Mouse (Mus musculus) testis, adult 10 weeks (tissue): ENCODE data around the gene Nav2. TPM values are rescaled to one million over a fixed set of nuclear protein-coding genes. Genes with fewer than 3 reads are reported as not detected.

Experiments used
- polyA plus RNA-seq: library from polyadenylated mRNA; stranded (reverse); fragments of 350-450 nt; fragmentation: Illumina TruSeq; extraction: RNeasy Lipid Tissue Mini Kit (QIAGEN cat#74804); gene quantifications from one replicate; pipeline ENCODE4 v1.2.3, GENCODE M21; 2014; ENCODE audit warnings: low read depth, low replicate concordance

The Nav2 gene
- polyA plus RNA-seq: 4.0 TPM

DNA sequence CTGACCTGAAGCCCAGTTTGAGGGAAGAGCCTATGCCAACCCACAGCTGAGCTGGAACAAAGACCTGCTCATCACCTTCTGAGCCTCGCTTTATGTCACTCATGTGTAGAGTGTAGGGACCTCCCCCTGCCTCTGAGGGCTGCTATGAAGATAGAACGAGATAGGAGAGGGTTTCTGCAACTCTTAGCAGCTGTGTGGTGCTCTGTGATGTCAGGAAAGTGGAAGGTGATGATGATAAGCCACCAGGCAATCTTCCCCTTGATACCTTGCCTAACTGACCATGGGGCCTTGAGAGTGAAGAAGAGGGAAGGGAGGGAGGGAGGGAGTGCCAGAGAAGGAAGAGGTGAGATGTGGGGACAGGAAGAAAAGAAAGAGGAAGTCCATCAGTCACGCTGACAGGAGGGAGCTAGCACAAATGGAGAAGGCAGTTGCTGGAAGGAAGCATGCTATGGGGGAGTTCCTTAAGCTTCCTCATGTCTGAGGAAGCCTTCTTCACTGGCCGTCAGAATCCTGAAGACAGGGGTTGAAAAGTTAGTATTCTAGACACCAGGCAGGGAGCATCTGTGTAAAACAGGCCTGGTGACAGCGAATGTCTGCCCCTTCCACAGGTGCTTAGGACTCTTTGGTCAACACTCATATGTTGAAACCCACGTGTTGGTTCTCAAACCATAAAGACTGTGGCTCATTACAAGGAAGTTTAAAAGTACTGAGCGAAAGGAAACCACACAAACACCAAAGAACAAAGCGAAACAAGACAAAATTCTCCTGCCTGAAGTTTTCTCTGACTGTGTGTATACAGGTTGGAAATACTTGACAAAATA is at the start of gene Nav2:
Gene Nav2 (plus strand): TSS at position 196 of the 821 bp plus-strand sequence.

DNA sequence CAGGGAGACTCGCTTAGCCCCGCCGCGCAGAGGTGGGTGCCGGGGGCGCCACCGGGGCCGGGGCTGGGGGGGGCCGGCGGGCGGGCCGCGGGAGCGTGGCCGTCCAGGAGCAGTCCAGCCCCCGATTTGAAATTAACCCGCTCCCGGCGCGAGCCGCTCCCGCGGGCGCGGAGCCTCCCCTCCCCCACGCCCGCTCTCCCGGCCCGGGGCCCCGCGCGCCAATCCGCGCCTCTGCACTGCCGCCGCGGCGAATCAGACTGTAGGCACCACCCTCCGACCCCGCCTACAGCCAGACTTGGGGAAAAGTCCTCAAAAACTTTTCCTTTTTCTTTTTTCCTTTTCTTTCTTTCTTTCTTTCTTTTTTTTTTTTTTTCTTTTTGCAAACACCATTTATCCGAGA is 27.0 kb upstream of the Nav2 start, which contains the start of gene E2f8:
Gene E2f8 (minus strand): TSS at position 111 of the 400 bp plus-strand sequence.

DNA sequence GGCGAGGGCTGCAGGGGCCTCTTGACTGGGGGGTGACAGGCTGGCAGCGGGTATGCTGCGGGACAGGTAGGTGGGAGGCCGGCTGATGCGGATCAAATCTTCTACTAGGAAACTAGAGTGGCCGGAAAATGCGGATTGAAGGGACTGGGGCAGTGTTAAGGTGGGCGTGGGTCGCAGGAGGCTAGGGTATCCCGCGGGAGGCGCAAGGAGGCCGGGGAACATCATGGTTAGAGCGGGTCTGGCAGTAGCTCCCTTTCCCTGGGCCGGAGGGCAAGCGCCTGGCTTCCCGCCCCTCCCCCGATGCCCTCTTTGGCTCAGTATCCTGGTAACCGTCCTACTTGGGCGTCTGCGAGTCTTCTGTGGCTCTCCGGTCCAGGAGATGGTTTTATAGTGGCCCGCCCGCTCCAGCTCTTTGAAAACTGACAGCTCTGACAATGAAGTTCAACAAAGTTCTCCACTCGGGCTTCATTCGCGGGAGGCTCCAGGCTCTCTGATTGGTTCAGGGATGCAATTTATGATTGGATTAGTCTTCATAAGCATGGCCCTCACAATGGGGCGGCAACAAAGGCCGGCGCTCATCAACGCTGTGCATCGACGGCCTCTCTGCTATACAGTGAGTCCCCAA is 728.1 kb downstream of the Nav2 start, which contains the start of gene Dbx1:
Gene Dbx1 (minus strand): TSS at position 359 of the 625 bp plus-strand sequence.

Other genes starting within 250 kb of the Nav2 start
- gene Zdhhc13, start 119.7 kb upstream of the Nav2 start, polyA plus RNA-seq: 31.1 TPM
- gene Csrp3, start 60.7 kb upstream of the Nav2 start, polyA plus RNA-seq: not detected
- gene E2f8, start 27.1 kb upstream of the Nav2 start, polyA plus RNA-seq: 6.2 TPM